Mouse (Mus musculus): ENCODE measurements around the gene Spc24. TPM values are rescaled to one million over a fixed set of nuclear protein-coding genes. Genes with fewer than 3 reads are reported as not detected.
"Not testable (repeated sequence)": the region's sequence is repeated elsewhere in the genome, so short reads cannot be mapped to it uniquely, and the experiment has no call there.

The Spc24 gene
- total RNA-seq, 2 experiments from 2014 or later: 3.2 to 4.0 TPM

- no peak for DNase-seq (ENCODE audit: low spot score)
- intact Hi-C loops (cut with DNase I): loop anchor here (1.0 kb wide), 1 partner anchor 17 kb away; no protein-coding TSS in a partner anchor
These were observed 27.6 kb upstream of the Spc24 start for GRCm38 (mm10) chr9:21787654-21788053.

GRCm38 (mm10) chr9:21786906-21787305 lies 26.8 kb upstream of the Spc24 start:
- intact Hi-C loops (cut with DNase I): loop anchor here (1.0 kb wide), 1 partner anchor 17 kb away; no protein-coding TSS in a partner anchor
- DNase-seq (ENCODE audit: low spot score): no peak

- intact Hi-C loops (cut with DNase I); DNase-seq (ENCODE audit: low spot score): not testable (repeated sequence)
These were observed 26.2 kb upstream of the Spc24 start for GRCm38 (mm10) chr9:21786309-21786708.

- intact Hi-C loops (cut with DNase I): no loop called here
- no peak for DNase-seq (ENCODE audit: low spot score)
These were observed 24.6 kb upstream of the Spc24 start for GRCm38 (mm10) chr9:21784517-21785307.

GRCm38 (mm10) chr9:21781657-21782468 lies 21.8 kb upstream of the Spc24 start:
- DNase-seq (ENCODE audit: low spot score): no peak
- intact Hi-C loops (cut with DNase I): no loop called here

- DNase-seq (ENCODE audit: low spot score): no peak
- intact Hi-C loops (cut with DNase I): no loop called here
These were observed 17.6 kb upstream of the Spc24 start for GRCm38 (mm10) chr9:21777726-21778125.

- no peak for DNase-seq (ENCODE audit: low spot score)
- intact Hi-C loops (cut with DNase I): no loop called here
These were observed 14.2 kb upstream of the Spc24 start for GRCm38 (mm10) chr9:21774353-21774752.

- intact Hi-C loops (cut with DNase I); DNase-seq (ENCODE audit: low spot score): not testable (repeated sequence)
These were observed 13.3 kb upstream of the Spc24 start for GRCm38 (mm10) chr9:21773396-21773795.

- intact Hi-C loops (cut with DNase I): no loop called here
- DNase-seq (ENCODE audit: low spot score): peak; percentile 46
These were observed 9.6 kb upstream of the Spc24 start for GRCm38 (mm10) chr9:21769558-21770183.

GRCm38 (mm10) chr9:21768511-21769411 lies 8.7 kb upstream of the Spc24 start:
- peak; percentile 50 for DNase-seq (ENCODE audit: low spot score)
- intact Hi-C loops (cut with DNase I): no loop called here

GRCm38 (mm10) chr9:21767896-21768295 lies 7.8 kb upstream of the Spc24 start:
- peak; percentile 59 for DNase-seq (ENCODE audit: low spot score)
- intact Hi-C loops (cut with DNase I): no loop called here

GRCm38 (mm10) chr9:21764084-21764999 lies 4.2 kb upstream of the Spc24 start:
- intact Hi-C loops (cut with DNase I): no loop called here
- no peak for DNase-seq (ENCODE audit: low spot score)

- intact Hi-C loops (cut with DNase I): no loop called here
- DNase-seq (ENCODE audit: low spot score): no peak
These were observed 2.0 kb upstream of the Spc24 start for GRCm38 (mm10) chr9:21762135-21762534.

- intact Hi-C loops (cut with DNase I): no loop called here
- no peak for DNase-seq (ENCODE audit: low spot score)
These were observed 385 bp downstream of the Spc24 start for GRCm38 (mm10) chr9:21759718-21760117.

GRCm38 (mm10) chr9:21758576-21759529 lies 1.2 kb downstream of the Spc24 start:
- DNase-seq (ENCODE audit: low spot score): no peak
- intact Hi-C loops (cut with DNase I): no loop called here

GRCm38 (mm10) chr9:21754516-21755321 lies 5.4 kb downstream of the Spc24 start:
- no peak for DNase-seq (ENCODE audit: low spot score)
- intact Hi-C loops (cut with DNase I): no loop called here

- intact Hi-C loops (cut with DNase I): no loop called here
- DNase-seq (ENCODE audit: low spot score): peak; percentile 78
These were observed 6.1 kb downstream of the Spc24 start for GRCm38 (mm10) chr9:21754003-21754402.

Data from heart, postnatal 25 days (tissue).